Mouse (Mus musculus) liver, embryonic 11.5 days (tissue): Measurements from ENCODE around the gene Kctd5. TPM values are rescaled to one million over a fixed set of nuclear protein-coding genes. Genes with fewer than 3 reads are reported as not detected.

ENCODE experiments used
- ATAC-seq: fragments of 200-750 bp; cut with Nextera tagmentation; replicated peaks from 2 replicates; pipeline ENCODE4 v1.8.0; 2017; ENCODE audit warnings: moderate number of reproducible peaks, mild to moderate bottlenecking, moderate TSS enrichment, moderate library complexity; ENCODE audit not compliant: low FRiP score
- DNase-seq: peaks from one replicate; pipeline ENCODE4 v3.0.0-alpha.2; 2017; ENCODE audit warnings: low spot score
- H3K27ac ChIP-seq: fragments of 300-500 bp; sonication (generic); 2 replicates; pipeline ENCODE4 v1.5.1; 2014; ENCODE audit warnings: mild to moderate bottlenecking, low read depth, low read length, control low read depth
- H3K27me3 ChIP-seq: fragments of 300-500 bp; sonication (generic); replicated peaks from 2 replicates; pipeline ENCODE4 v1.6.1; 2014; ENCODE audit warnings: low read length, mixed read lengths; ENCODE audit not compliant: control insufficient read depth, insufficient read depth
- H3K36me3 ChIP-seq: fragments of 300-500 bp; sonication (generic); 2 replicates; pipeline ENCODE4 v1.6.1; 2014; ENCODE audit warnings: mild to moderate bottlenecking, low read length, moderate library complexity, mixed read lengths; ENCODE audit not compliant: control insufficient read depth, insufficient read depth
- H3K4me1 ChIP-seq: fragments of 300-500 bp; sonication (generic); replicated peaks from 2 replicates; pipeline ENCODE4 v1.6.1; 2014; ENCODE audit warnings: low read length, mixed read lengths; ENCODE audit not compliant: control insufficient read depth, insufficient read depth
- H3K4me2 ChIP-seq: fragments of 300-500 bp; sonication (generic); 2 replicates; pipeline ENCODE4 v1.6.1; 2014; ENCODE audit warnings: mild to moderate bottlenecking, control low read depth, moderate library complexity
- H3K4me3 ChIP-seq: fragments of 300-500 bp; sonication (generic); 2 replicates; pipeline ENCODE4 v1.5.1; 2014; ENCODE audit warnings: low read depth, low read length, control low read depth
- H3K9ac ChIP-seq: fragments of 300-500 bp; sonication (generic); 2 replicates; pipeline ENCODE4 v1.6.1; 2014; ENCODE audit warnings: low read depth, low read length, control low read depth
- H3K9me3 ChIP-seq: fragments of 300-500 bp; sonication (generic); 2 replicates; pipeline ENCODE4 v1.6.1; 2016; ENCODE audit warnings: low read length, inconsistent platforms, mixed read lengths; ENCODE audit not compliant: control insufficient read depth
- WGBS: fragments of 180-500 bp; shearing (Covaris S2); extraction: QIAGEN DNeasy Blood & Tissue Kit; methylation state at CpG from one replicate; pipeline ENCODE4 v1.1.7; 2014; 5-methylcytosine and 5-hydroxymethylcytosine counted together
- polyA plus RNA-seq: library from polyadenylated mRNA; unstranded; fragments of >200 nt; fragmentation: Nextera tagmentation; extraction: Ambion mirVana; gene quantifications from 2 replicates; pipeline ENCODE4 v1.2.1, GENCODE M21; 2014

The Kctd5 gene
- polyA plus RNA-seq, 1 experiment from 2014 or later, result 43.0 TPM

DNA sequence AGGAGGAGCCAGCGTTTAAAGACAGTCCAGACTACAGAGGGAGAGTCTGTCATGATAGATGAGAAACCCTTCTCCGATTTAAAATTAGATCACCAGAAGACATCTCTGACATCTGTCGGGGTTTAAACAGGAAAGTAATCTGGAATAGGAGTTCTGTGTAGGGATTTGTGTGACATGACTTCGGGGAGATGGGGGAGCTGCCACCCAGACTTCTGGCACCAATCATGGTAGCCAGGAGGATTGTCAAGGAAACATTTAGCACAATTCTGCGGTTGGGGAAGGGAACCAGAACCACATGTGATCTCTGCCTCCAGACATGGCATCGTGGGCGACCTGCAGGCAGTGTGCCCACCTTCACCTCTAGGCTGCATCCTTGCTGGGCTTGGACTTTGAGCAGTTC lies 43.8 kb downstream of the Kctd5 start:
- no peaks in the 10 kb centered on the region for H3K36me3 ChIP-seq
- ATAC-seq, result no peak
- DNase-seq, result no peak
- no peak overlapping the region for H3K4me2 ChIP-seq
- H3K27ac ChIP-seq, result no peak overlapping the region
- H3K4me1 ChIP-seq, result no peaks in the 10 kb centered on the region
- H3K27me3 ChIP-seq, result no peaks in the 10 kb centered on the region
- 67% methylated on average over 7 of the region's 7 CpGs for WGBS
- H3K4me3 ChIP-seq, result no peak overlapping the region
- no peak overlapping the region for H3K9ac ChIP-seq
- no peaks in the 10 kb centered on the region for H3K9me3 ChIP-seq

DNA sequence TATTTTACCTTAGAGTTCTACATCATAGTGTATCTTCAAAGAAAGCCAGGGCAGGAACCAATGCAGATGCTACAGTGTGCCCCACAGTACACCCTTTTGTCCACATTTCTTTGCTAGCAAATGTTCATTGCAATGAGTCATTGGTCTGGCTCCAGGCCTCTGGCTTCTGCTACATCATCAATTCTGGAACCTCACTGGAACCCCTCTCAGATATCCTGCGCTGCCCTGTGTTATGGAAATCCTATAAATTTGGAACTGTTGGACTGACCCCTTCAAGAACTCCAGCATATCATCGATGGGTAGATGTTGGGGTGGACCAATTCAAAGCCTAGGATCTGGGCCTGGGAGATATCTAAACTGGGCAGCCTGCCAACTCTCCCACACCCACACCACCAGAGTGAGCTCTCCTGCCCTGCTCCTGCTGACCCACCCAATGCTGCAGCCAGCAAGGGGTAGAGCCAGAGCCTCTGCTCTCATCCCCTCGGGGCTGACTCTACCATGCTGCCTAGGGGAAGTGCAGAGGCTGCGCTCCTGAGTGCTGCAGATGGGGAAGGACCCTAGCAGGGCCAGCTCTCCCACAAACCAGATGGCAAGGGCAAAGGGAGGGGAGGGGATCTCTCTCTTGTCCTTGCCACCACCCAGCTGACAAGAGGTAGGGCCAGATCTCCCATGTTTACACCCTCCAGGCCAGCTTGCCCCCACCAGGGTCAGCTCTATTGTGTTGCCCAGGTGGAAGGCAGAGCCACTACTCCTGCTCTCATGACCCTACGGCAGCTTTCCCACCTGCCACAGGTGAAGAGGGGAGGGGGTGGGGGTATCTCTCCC lies 51.7 kb downstream of the Kctd5 start:
- Histone ChIP-seq H3K4me1 (no peaks in the 10 kb centered on the region), H3K9me3 (no peaks in the 10 kb centered on the region), H3K4me2 (no peak overlapping the region), H3K9ac (no peak overlapping the region), H3K27me3 (no peaks in the 10 kb centered on the region), H3K36me3 (no peaks in the 10 kb centered on the region), H3K27ac (no peak overlapping the region), H3K4me3 (no peak overlapping the region)
- 60% methylated on average over 5 of the region's 5 CpGs for WGBS
- no peak for ATAC-seq
- DNase-seq, result no peak

- Histone ChIP-seq H3K4me1 (no peaks in the 10 kb centered on the region), H3K9ac (no peak overlapping the region), H3K36me3 (no peaks in the 10 kb centered on the region), H3K4me2 (no peak overlapping the region), H3K27ac (no peak overlapping the region), H3K27me3 (no peaks in the 10 kb centered on the region), H3K9me3 (no peaks in the 10 kb centered on the region), H3K4me3 (no peak overlapping the region)
- no peak for ATAC-seq
- DNase-seq, result no peak
- WGBS, result 70% methylated on average over 6 of the region's 6 CpGs
These were observed 52.6 kb downstream of the Kctd5 start for GRCm38 (mm10) chr17:24020696-24021095.

DNA sequence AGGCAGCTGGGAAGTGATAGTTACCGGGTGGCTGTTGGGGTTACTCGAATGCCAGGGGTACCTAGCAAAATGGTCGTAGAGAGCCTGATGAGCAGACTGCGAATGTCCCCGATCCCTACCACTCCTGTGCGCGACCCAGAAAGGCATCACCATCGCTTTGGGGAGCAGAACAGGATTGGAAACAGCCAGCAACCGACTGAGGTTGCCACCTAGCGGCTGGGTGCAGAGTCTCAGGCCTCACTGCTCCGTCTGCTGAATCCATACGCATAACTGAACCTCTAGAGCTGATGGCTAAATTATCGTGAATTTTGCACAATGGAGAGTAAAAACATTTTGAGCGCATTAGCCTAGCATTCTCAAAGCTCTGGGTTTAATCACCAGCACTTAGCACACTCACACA lies 57.6 kb downstream of the Kctd5 start:
- Histone ChIP-seq H3K4me3 (no peak overlapping the region), H3K9ac (no peak overlapping the region), H3K27me3 (no peaks in the 10 kb centered on the region), H3K4me1 (no peaks in the 10 kb centered on the region), H3K27ac (no peak overlapping the region), H3K36me3 (no peaks in the 10 kb centered on the region), H3K4me2 (no peak overlapping the region), H3K9me3 (no peaks in the 10 kb centered on the region)
- ATAC-seq (no peak), DNase-seq (no peak)
- WGBS, result 27% methylated on average over 14 of the region's 14 CpGs

- no peak overlapping the region for H3K4me2 ChIP-seq
- ATAC-seq, result no peak
- H3K27ac ChIP-seq, result no peak overlapping the region
- WGBS, result 77% methylated on average over 5 of the region's 5 CpGs
- no peak overlapping the region for H3K4me3 ChIP-seq
- H3K27me3 ChIP-seq, result no peaks in the 10 kb centered on the region
- no peaks in the 10 kb centered on the region for H3K9me3 ChIP-seq
- no peak for DNase-seq
- H3K9ac ChIP-seq, result no peak overlapping the region
- H3K4me1 ChIP-seq, result no peaks in the 10 kb centered on the region
- H3K36me3 ChIP-seq, result no peaks in the 10 kb centered on the region
These were observed 58.8 kb downstream of the Kctd5 start for GRCm38 (mm10) chr17:24014433-24014965.

DNA sequence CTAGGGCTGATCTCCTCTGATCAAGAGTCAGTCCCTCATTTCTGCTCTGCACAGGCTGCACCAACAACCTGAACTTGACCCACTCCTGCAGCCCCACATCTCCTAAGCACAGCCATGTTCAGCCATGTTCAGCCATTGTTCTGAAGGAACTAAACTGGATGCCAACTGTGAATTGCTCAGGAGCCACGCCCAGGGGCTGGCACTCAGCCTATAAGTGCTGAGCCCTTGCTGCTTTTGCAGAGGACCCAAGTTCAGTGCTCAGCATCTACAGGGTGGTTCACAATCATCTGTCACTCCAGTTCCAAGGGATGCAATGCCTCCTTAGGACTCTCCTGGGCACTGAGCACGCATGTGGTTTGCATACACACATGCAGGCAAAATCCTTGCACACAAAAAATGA lies 60.4 kb downstream of the Kctd5 start:
- no peaks in the 10 kb centered on the region for H3K36me3 ChIP-seq
- H3K4me3 ChIP-seq, result no peak overlapping the region
- no peak overlapping the region for H3K9ac ChIP-seq
- no peaks in the 10 kb centered on the region for H3K4me1 ChIP-seq
- no peak overlapping the region for H3K4me2 ChIP-seq
- H3K27me3 ChIP-seq, result 0 out of 2 replicates have a peak, but pooled peaks cover 2% of the 10 kb centered on the region
- DNase-seq, result no peak
- ATAC-seq, result no peak
- 78% methylated on average over 2 of the region's 2 CpGs for WGBS
- no peaks in the 10 kb centered on the region for H3K9me3 ChIP-seq
- no peak overlapping the region for H3K27ac ChIP-seq

GRCm38 (mm10) chr17:24009617-24010016 lies 63.7 kb downstream of the Kctd5 start:
- Histone ChIP-seq H3K4me1 (no peaks in the 10 kb centered on the region), H3K4me2 (no peak overlapping the region), H3K27ac (no peak overlapping the region), H3K36me3 (no peaks in the 10 kb centered on the region), H3K9me3 (no peaks in the 10 kb centered on the region), H3K9ac (no peak overlapping the region), H3K27me3 (0 out of 2 replicates have a peak, but pooled peaks cover 2% of the 10 kb centered on the region), H3K4me3 (no peak overlapping the region)
- DNase-seq, result no peak
- WGBS, result 66% methylated on average over 5 of the region's 5 CpGs
- no peak for ATAC-seq

DNA sequence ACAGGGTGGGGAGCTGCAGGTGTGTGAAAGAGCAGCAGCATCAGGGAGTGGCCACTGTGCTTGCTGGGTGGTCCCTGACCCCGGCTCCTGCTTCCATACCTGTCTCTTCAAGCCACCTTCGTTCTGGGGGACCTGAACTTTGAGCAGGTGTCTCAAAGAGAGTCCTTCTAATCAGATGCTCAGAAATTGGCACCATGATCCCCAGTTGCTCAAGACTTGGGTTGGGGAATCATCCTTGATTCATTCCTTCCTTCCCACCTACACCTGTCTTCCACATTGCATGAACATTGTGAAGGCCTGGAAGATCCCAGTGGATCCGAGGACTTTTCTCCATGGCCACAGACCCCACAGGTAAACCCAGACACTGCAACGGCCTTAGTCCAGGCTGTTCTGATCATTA lies 65.2 kb downstream of the Kctd5 start:
- Histone ChIP-seq H3K27me3 (0 out of 2 replicates have a peak, but pooled peaks cover 2% of the 10 kb centered on the region), H3K4me3 (no peak overlapping the region), H3K4me1 (no peaks in the 10 kb centered on the region), H3K27ac (no peak overlapping the region), H3K36me3 (no peaks in the 10 kb centered on the region), H3K9ac (no peak overlapping the region), H3K9me3 (no peaks in the 10 kb centered on the region), H3K4me2 (no peak overlapping the region)
- no peak for ATAC-seq
- DNase-seq, result no peak
- 65% methylated on average over 4 of the region's 4 CpGs for WGBS

- H3K27ac ChIP-seq, result no peak overlapping the region
- no peaks in the 10 kb centered on the region for H3K36me3 ChIP-seq
- no peak for DNase-seq
- no peaks in the 10 kb centered on the region for H3K9me3 ChIP-seq
- H3K27me3 ChIP-seq, result 0 out of 2 replicates have a peak, but pooled peaks cover 2% of the 10 kb centered on the region
- no peak for ATAC-seq
- no peak overlapping the region for H3K9ac ChIP-seq
- no peaks in the 10 kb centered on the region for H3K4me1 ChIP-seq
- 61% methylated on average over 1 of the region's 1 CpGs for WGBS
- no peak overlapping the region for H3K4me3 ChIP-seq
- H3K4me2 ChIP-seq, result no peak overlapping the region
These were observed 65.9 kb downstream of the Kctd5 start for GRCm38 (mm10) chr17:24007391-24007790.
